Mouse (Mus musculus): Measurements from ENCODE around the gene Ccl22. TPM values are rescaled to one million over a fixed set of nuclear protein-coding genes. Genes with fewer than 3 reads are reported as not detected.
A peak's percentile ranks its signal among the peaks of the same experiment; 100 is the strongest.

The Ccl22 gene
- polyA plus RNA-seq, 3 experiments from 2014 or later, result not detected

- peak; percentile 67 for ATAC-seq
Measured at GRCm38 (mm10) chr8:94735426-94736094, 9.8 kb upstream of the Ccl22 start.

DNA sequence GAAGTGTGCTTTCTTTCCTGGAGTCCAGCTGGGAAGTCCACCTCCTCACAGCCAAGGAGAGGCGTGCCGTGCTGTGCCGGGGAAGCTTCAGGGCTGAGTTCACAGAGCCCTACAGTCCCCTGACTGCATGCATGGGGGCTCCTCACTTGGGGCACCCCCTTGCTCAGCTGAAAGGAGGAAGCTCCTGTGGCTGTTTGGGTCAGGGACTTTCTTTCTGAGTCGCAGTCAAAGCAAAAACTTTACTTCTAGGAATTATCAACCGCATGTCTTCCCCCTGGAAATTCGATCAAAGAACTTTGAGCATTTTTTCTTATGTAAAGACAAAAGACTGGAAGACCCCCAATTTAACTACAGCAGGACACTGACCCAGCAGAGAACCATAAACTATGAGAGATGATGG is 5.6 kb upstream of the Ccl22 start:
- no peak for ATAC-seq

- ATAC-seq, result no peak
Measured at GRCm38 (mm10) chr8:94740591-94740990, 4.8 kb upstream of the Ccl22 start.

- ATAC-seq, result no peak
Measured at GRCm38 (mm10) chr8:94741726-94742125, 3.7 kb upstream of the Ccl22 start.

DNA sequence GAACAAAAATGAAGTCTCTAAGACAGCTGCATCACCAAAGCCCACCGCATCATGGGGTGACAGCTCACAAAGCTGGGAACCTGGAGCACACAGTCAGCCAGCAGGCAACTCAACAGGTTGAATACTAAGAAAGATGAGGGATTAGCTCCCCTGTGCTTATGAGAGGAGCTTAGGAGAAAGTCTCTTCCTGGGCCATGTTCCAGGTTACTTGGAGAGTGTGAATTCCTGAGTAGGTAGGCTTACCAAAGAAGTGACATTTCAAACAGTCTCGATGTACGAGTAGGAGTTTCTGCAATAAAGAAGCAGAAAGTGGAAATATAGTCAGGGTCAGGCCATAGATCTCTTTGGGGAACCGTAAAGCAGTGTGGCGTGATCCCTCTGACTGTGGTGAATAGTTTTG is 906 bp upstream of the Ccl22 start:
- no peak for ATAC-seq

DNA sequence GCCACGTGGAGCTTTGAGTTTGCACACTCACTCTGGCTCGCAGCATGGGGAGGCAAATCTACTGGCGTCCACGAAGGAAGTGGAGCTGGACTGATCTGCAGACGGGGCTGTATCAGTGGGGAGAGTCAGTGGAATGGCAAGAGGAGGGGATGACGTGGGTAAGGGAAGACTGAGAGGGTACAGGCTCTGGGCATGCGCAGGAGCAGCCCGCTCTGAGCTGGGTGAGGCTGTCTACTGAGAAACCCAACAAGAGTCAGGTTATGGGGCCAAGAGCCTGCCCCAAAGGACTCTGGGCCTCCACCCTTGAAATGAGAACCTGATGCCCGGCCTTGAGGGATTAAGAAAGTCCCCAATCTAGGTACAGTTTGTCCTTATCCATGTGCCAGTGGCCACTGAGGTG is 418 bp upstream of the Ccl22 start:
- ATAC-seq, result no peak

GRCm38 (mm10) chr8:94746832-94747231 is 1.4 kb downstream of the Ccl22 start:
- no peak for ATAC-seq

DNA sequence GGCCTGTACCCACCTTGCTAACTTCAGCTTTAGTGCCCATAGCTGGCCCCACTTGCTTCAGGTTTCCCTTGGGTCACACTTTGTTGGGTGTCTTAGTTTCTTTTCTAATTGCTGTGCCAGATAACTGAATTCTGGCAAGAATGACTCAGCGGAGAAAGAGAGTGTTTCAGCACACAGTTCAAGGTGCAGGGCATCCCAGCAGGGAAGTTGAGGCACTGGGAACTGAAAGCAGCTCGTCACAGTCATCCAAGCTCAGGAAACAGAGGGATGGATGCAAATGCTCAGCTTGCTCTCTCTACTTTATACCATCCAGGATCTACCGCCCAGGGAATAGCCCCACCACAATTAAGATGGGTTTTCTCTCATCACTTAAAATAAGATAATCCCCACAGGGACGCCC is 3.0 kb downstream of the Ccl22 start:
- no peak for ATAC-seq

DNA sequence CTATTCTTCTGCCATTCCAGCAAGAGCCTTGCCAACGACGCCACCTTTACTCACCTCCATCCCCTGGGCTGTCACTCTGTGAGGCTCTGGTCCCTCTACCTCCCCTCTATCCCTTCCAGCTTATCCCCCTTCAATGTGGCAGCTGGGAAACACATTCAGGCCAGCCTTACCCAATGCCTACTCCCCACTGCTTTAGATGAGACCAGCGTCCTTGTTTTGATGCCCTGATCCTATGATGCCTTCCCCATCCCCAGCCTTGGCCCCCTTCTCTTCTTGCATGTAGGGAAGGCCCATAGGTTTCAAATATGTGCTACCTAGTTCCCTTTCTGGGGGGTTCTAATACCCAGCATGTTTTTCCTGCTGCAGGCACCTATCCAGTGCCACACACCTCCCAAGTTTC is 4.6 kb downstream of the Ccl22 start:
- no peak for ATAC-seq

DNA sequence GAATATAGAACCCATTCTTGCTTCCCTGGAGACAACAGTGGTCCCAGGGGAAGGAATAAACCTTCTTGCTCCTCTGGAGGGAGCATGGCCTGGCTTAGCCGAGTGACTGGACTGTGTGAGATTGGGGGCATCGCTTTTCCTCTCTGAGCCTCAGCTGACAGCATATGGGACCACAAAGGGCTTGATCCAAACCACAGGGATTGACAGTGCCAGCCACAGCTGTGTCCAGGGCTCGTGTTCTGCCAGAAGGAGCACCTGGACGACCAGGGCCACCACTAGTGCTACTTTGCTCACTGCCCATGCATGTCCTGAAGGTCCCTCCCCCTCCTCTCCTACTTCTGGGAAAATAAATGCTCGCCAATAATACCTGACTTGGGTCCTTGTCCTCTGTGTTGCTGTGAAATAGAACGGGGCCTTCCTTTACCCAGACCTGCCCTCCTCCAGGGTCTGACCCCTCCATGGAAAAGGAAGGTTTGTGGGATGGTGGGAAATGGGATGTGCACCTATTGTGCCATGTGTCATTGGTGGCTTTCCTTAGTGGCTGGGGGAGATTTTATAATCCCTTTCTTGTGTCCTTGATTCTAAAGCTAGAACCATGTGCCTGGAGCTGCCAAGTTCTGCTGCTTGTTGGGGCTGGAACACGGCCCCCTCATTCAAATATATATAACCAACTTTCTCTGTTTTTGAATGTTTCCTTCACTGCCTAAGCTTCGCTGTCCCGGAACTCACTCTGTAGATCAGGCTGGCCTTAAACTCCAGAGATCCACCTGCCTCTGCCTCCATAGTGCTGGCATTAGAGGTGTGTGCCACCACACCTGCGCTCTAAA is 5.8 kb downstream of the Ccl22 start:
- ATAC-seq, result no peak

GRCm38 (mm10) chr8:94754006-94754405 is 8.6 kb downstream of the Ccl22 start:
- ATAC-seq, result no peak

GRCm38 (mm10) chr8:94754486-94754885 is 9.1 kb downstream of the Ccl22 start:
- ATAC-seq, result no peak

DNA sequence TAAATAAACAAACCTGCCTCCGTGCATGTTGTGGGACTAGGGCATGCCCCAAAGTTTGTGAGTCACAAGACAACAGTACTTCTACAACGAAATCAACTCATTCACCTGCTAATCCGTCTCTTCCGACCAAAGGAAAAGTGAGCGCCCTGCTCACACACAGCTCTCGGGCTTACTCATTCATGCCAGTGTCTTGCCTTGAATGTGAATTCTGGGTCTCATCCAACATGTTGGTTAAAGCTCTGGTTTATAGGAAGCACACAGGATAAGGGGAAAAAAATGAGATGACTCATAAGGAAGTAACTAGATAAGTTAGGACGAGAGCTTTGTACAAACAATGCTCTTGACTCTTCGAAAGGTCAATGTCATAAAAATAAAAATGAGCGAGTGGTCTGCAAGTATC is 21.6 kb downstream of the Ccl22 start:
- ATAC-seq, result no peak

- ATAC-seq, result no peak
Measured at GRCm38 (mm10) chr8:94770945-94771344, 25.6 kb downstream of the Ccl22 start.

- ATAC-seq, result no peak
Measured at GRCm38 (mm10) chr8:94771941-94772670, 26.7 kb downstream of the Ccl22 start, which contains the start of gene Cx3cl1. TSS of gene Cx3cl1 (plus strand) at chr8:94772009.

GRCm38 (mm10) chr8:94773048-94773447 is 27.7 kb downstream of the Ccl22 start:
- ATAC-seq, result no peak

DNA sequence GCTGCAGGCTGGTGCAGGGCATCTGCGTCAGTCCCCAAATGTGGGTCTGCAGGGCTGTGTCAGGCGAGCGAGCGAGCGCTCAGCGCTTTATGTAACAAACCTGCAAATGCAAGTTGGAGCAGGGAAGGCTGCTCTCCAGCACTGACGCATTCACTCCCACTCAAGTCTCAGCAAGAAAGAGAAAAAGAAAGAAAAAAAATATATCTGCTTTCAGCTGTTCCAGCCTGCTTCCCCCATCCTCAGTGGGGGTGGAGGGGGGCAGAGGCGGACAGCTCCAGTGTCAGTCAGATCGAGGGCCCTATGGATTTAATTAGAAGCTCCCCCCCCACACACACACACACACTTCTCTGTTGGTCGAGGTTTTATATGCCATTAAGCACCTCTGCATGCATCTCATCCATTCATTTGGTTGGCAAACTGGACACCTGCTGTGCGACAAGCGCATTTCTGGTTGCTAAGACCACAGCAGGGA is 28.3 kb downstream of the Ccl22 start:
- ATAC-seq, result no peak

GRCm38 (mm10) chr8:94774601-94775000 is 29.2 kb downstream of the Ccl22 start:
- no peak for ATAC-seq

GRCm38 (mm10) chr8:94776346-94776745 is 31.0 kb downstream of the Ccl22 start:
- no peak for ATAC-seq

DNA sequence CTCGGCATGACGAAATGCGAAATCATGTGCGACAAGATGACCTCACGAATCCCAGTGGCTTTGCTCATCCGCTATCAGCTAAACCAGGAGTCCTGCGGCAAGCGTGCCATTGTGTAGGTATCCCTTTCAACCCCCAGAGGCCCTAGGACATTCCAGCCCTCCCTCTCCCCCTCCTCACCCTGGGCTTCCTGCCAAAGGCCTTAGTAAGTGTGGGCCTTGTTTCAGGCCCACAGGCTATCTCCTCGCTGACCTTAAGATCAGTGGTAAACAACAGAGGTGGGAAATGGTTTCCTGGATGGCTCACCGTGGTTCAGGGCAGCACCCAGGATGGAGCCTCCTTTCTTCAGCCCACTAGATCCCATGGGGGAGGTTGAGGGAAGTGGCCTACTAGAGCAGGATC is 32.6 kb downstream of the Ccl22 start:
- ATAC-seq, result no peak

DNA sequence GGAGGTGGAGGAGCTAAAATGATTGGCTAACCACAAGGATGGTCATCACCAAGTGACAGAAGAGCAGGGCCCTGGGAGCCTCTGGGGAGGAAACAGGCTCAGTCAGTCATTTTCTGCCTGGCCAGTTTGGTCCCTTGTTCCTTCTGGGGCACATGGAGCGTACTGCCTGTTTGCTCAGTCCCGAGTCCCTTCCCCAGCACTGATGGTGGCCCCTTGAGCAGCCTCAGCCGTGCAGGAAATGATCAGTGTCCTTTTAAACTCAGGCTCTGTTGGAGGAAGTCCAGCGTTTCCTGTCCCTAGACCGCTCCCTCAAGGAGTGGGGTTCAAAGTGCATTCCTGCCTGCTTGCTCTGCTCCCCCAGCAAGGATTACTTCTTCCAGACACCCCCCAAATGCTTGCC is 33.1 kb downstream of the Ccl22 start:
- no peak for ATAC-seq

GRCm38 (mm10) chr8:94778895-94779533 is 33.6 kb downstream of the Ccl22 start:
- ATAC-seq, result peak; percentile 75
